Mouse (Mus musculus) thymus, adult 2 months (tissue): ENCODE results near the gene Taf3.

Experiments used
- CTCF ChIP-seq: fragments of 200-500 bp; IDR thresholded peaks from 2 replicates; pipeline ENCODE4 v1.5.1; 2012; ENCODE audit warnings: mild to moderate bottlenecking, control low read depth, low read length, moderate library complexity, borderline replicate concordance; ENCODE audit not compliant: control insufficient read depth, poor library complexity, insufficient read depth; ENCODE audit errors: extremely low read depth
- POLR2A ChIP-seq: fragments of 200-500 bp; IDR thresholded peaks from 2 replicates; pipeline ENCODE4 v1.6.1; 2012; ENCODE audit warnings: mild to moderate bottlenecking, low read length, control low read depth, moderate library complexity; ENCODE audit not compliant: control insufficient read depth, poor library complexity, insufficient read depth; ENCODE audit errors: extremely low read depth

DNA sequence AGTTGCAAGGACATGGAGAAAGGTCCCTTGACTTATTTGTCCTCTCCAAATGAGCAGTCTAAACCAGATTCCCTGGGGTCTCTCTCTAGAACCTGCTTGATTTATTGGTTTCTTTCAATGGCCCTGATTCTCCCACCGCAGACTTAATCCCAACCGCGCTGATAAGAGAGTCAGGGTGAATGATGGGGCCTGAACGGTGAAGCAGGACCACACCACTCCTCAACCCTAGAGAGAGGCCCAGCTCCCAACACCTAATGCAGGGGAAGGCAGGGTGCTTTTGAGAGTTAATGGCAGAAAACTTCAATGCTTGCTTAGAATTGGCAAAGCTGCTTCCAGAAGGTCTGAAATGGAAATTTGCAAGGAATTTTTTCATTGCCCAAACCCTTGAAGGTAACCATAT lies 173.2 kb downstream of the Taf3 start:
- TF ChIP-seq CTCF (no peak), POLR2A (no peak)
